Mouse (Mus musculus) lung, adult 2 months (tissue): Measurements from ENCODE around the gene Tnpo3.

Experiments
- CTCF ChIP-seq: fragments of 200-500 bp; IDR thresholded peaks from 2 replicates; pipeline ENCODE4 v1.5.1; 2011; ENCODE audit warnings: mild to moderate bottlenecking, low read length, control low read depth; ENCODE audit not compliant: insufficient read depth
- POLR2A ChIP-seq: fragments of 200-500 bp; IDR thresholded peaks from 2 replicates; pipeline ENCODE4 v1.6.1; 2011; ENCODE audit warnings: low read depth, mild to moderate bottlenecking, control low read depth, low read length, borderline replicate concordance; ENCODE audit errors: extremely low read depth

- TF ChIP-seq CTCF = no peak
- no peak for TF ChIP-seq POLR2A
These were observed 79.6 kb downstream of the Tnpo3 start for GRCm38 (mm10) chr6:29530050-29530449.
